ENCODE assay signal across 8 mouse cellular contexts in genomic region chr10:41489708-41490517, GRCm38 (mm10). TPM values are rescaled to one million over a fixed set of nuclear protein-coding genes. Genes with fewer than 3 reads are reported as not detected.
DNase-seq lines count a peak whose midpoint lies in the region; ATAC-seq lines count a peak whose summit lies in the region.

Gene Smpd2, minus strand, starts transcription at chr10:41490369.
Gene Ppil6, plus strand, starts transcription at chr10:41490439.

- H3K4me1 ChIP-seq in intestine, embryonic 14.5 days (replicated peaks; ENCODE audit: control insufficient read depth, insufficient read depth, low read length): peaks cover 11% of the 10 kb centered on the region; the same call in 1 of the 2 replicates

- under 1% methylated on average over 48 of the region's 50 CpGs for WGBS in intestine, embryonic 14.5 days

- peaks cover 31% of the 10 kb centered on the region for H3K36me3 ChIP-seq in intestine, embryonic 14.5 days (ENCODE audit: control insufficient read depth, insufficient read depth, low read length)

- H3K27me3 ChIP-seq in intestine, embryonic 14.5 days (replicated peaks; ENCODE audit: control insufficient read depth, insufficient read depth, low read length): no peaks in the 10 kb centered on the region

- peak within 1 kb of the TSS; percentile 68 for H3K4me3 ChIP-seq in intestine, embryonic 14.5 days (ENCODE audit: low read depth, low read length)

- peak within 1 kb of the TSS; percentile 75 for H3K9ac ChIP-seq in intestine, embryonic 14.5 days (ENCODE audit: low read length)

- H3K27ac ChIP-seq in intestine, embryonic 14.5 days (ENCODE audit: low read depth): peak within 1 kb of the TSS; percentile 70

- intact Hi-C loops in left cerebral cortex, postnatal 14 days (cut with DNase I): no loop called here

- DNase-seq in adrenal gland, adult 2 months: peak; percentile 97
- DNase-seq in embryo, embryonic 11 days: peak; percentile 97
- DNase-seq in gastrocnemius, postnatal 25 days: peak; percentile 94
- DNase-seq in intestine, embryonic 14.5 days (ENCODE audit: low spot score): peak; percentile 98
- DNase-seq in left cerebral cortex, postnatal 14 days (ENCODE audit: low spot score in 2 of 2): peak; percentile 93 to 96
- DNase-seq in right cerebral cortex, postnatal 14 days: peak; percentile 91
- DNase-seq in urinary bladder, postnatal 25 days (ENCODE audit: low spot score): peak; percentile 93

- ATAC-seq in intestine, embryonic 14.5 days (replicated peaks; ENCODE audit: low FRiP score, low TSS enrichment, low read depth): peak; percentile 93
- ATAC-seq in megakaryocyte-erythroid progenitor cell, adult 5-6 weeks (replicated peaks; ENCODE audit: low FRiP score, low TSS enrichment, poor library complexity, severe bottlenecking): peak; percentile 98

- H3K9me3 ChIP-seq in intestine, embryonic 14.5 days (ENCODE audit: control insufficient read depth, low read length): no peaks in the 10 kb centered on the region

- H3K4me2 ChIP-seq in intestine, embryonic 14.5 days (ENCODE audit: low read length): peak within 1 kb of the TSS; percentile 100

RNA-seq across cellular contexts. Expression of gene Smpd2, which starts in this region (rescaled TPM):
- 10 to 100 TPM; 20.2 to 29.4 TPM for total RNA-seq in adrenal gland, adult 2 months (2021)
- polyA plus RNA-seq in adrenal gland, adult 2 months (2012; rRNA removed): 49.1 and 66.3 TPM in 2 replicates
- 10 to 100 TPM in 1 of 2 experiments, 1 to 10 TPM in 1; 9.5 to 12.0 TPM for total RNA-seq in gastrocnemius, postnatal 25 days (2021)
- 55.5 and 60.8 TPM in 2 replicates for polyA plus RNA-seq in intestine, embryonic 14.5 days (2014; fragmentation: Nextera tagmentation; extraction: Ambion mirVana)
- 10 to 100 TPM; 20.8 to 24.7 TPM for total RNA-seq in left cerebral cortex, postnatal 14 days (2021)
- total RNA-seq in megakaryocyte-erythroid progenitor cell, adult 5-6 weeks (2014; fragmentation: Nextera tagmentation): 1.6 and 2.1 TPM in 2 replicates
- 3.1 and 3.2 TPM in 2 replicates for total RNA-seq in megakaryocyte-erythroid progenitor cell, adult 5-6 weeks (2017)

RNA-seq across cellular contexts. Expression of gene Ppil6, which starts in this region (rescaled TPM):
- under 1 TPM; 0.46 to 0.73 TPM for total RNA-seq in adrenal gland, adult 2 months (2021)
- polyA plus RNA-seq in adrenal gland, adult 2 months (2012; rRNA removed): 0.55 and 0.62 TPM in 2 replicates
- total RNA-seq in gastrocnemius, postnatal 25 days (2021): not detected
- polyA plus RNA-seq in intestine, embryonic 14.5 days (2014; fragmentation: Nextera tagmentation; extraction: Ambion mirVana): 0.76 and 1.5 TPM in 2 replicates
- 1 to 10 TPM; 6.3 to 7.6 TPM for total RNA-seq in left cerebral cortex, postnatal 14 days (2021)
- total RNA-seq in megakaryocyte-erythroid progenitor cell, adult 5-6 weeks (2014; fragmentation: Nextera tagmentation): 0.84 TPM in 1 of 2 replicates, not detected in the other
- not detected in 2 replicates for total RNA-seq in megakaryocyte-erythroid progenitor cell, adult 5-6 weeks (2017)

Comparison
In these comparisons a context has a peak if more than half of its experiments do, and no peak if none do; other contexts are left out.
1. Peak in every context shown above with its lines: DNase-seq, ATAC-seq, H3K4me3 ChIP-seq and H3K27ac ChIP-seq.